Mouse (Mus musculus) liver, postnatal 0 days (tissue): Measurements from ENCODE around the gene Nhsl1.

ENCODE experiments used
- CTCF ChIP-seq: sonication (generic); IDR thresholded peaks from 2 replicates; pipeline ENCODE4 v1.5.1; 2016; ENCODE audit warnings: antibody characterized with exemption, low read depth
- EP300 ChIP-seq: IDR thresholded peaks from 2 replicates; pipeline ENCODE4 v1.6.1; 2016; ENCODE audit warnings: antibody characterized with exemption, low read depth, mild to moderate bottlenecking

DNA sequence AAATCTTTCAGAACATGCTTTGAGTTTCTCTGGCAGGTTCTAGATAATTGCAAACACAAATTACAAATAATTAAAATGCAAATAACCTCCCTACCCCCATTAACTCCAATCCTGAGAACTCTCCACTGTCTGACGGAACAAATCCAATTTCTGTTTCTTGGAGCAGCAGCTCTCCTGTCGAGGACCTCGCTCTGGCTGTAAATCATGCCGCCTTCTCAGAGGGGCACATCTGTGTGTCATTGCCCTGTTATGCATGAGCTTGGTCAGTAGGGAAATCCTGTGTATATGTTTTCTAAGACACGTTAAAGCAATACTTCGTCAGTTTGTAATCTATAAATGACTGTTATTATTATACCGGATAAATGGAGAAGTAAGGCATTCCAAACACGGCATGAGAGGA lies 35.3 kb downstream of the Nhsl1 start:
- no peak for TF ChIP-seq CTCF
- TF ChIP-seq EP300: no peak
